Mouse (Mus musculus) stomach, embryonic 15.5 days (tissue): ENCODE measurements at regions not wholly inside any gene's neighbourhood (a gene's known extent, or its start where the extent isn't known, plus 50 kb on each side); places are given as distances from the start of the nearest gene placed in this dataset.

Experiments used
- ATAC-seq: fragments of 200-750 bp; cut with Nextera tagmentation; 2 replicates; pipeline ENCODE4 v1.8.0; 2017; ENCODE audit warnings: low read depth, moderate number of reproducible peaks, moderate TSS enrichment; ENCODE audit not compliant: insufficient read depth, low FRiP score
- H3K27ac ChIP-seq: fragments of 300-500 bp; sonication (generic); 2 replicates; pipeline ENCODE4 v1.5.1; 2015; ENCODE audit warnings: mild to moderate bottlenecking, inconsistent platforms
- H3K27me3 ChIP-seq: fragments of 300-500 bp; sonication (generic); replicated peaks from 2 replicates; pipeline ENCODE4 v1.6.1; 2015; ENCODE audit warnings: inconsistent platforms
- H3K36me3 ChIP-seq: fragments of 300-500 bp; sonication (generic); 2 replicates; pipeline ENCODE4 v1.6.1; 2015; ENCODE audit warnings: inconsistent platforms
- H3K4me1 ChIP-seq: fragments of 300-500 bp; sonication (generic); 2 replicates; pipeline ENCODE4 v1.6.1; 2015; ENCODE audit warnings: inconsistent platforms
- H3K4me2 ChIP-seq: fragments of 300-500 bp; sonication (generic); 2 replicates; pipeline ENCODE4 v1.6.1; 2015; ENCODE audit warnings: mild to moderate bottlenecking, inconsistent platforms
- H3K4me3 ChIP-seq: fragments of 300-500 bp; sonication (generic); replicated peaks from 2 replicates; pipeline ENCODE4 v1.5.1; 2015; ENCODE audit warnings: inconsistent platforms
- H3K9ac ChIP-seq: fragments of 300-500 bp; sonication (generic); 2 replicates; pipeline ENCODE4 v1.6.1; 2015; ENCODE audit warnings: inconsistent platforms
- H3K9me3 ChIP-seq: fragments of 300-500 bp; sonication (generic); 2 replicates; pipeline ENCODE4 v1.6.1; 2016; ENCODE audit warnings: inconsistent platforms
- WGBS: fragments of 180-500 bp; shearing (Covaris S2); methylation state at CpG from one replicate; pipeline ENCODE4 v1.1.7; 2015; 5-methylcytosine and 5-hydroxymethylcytosine counted together

DNA sequence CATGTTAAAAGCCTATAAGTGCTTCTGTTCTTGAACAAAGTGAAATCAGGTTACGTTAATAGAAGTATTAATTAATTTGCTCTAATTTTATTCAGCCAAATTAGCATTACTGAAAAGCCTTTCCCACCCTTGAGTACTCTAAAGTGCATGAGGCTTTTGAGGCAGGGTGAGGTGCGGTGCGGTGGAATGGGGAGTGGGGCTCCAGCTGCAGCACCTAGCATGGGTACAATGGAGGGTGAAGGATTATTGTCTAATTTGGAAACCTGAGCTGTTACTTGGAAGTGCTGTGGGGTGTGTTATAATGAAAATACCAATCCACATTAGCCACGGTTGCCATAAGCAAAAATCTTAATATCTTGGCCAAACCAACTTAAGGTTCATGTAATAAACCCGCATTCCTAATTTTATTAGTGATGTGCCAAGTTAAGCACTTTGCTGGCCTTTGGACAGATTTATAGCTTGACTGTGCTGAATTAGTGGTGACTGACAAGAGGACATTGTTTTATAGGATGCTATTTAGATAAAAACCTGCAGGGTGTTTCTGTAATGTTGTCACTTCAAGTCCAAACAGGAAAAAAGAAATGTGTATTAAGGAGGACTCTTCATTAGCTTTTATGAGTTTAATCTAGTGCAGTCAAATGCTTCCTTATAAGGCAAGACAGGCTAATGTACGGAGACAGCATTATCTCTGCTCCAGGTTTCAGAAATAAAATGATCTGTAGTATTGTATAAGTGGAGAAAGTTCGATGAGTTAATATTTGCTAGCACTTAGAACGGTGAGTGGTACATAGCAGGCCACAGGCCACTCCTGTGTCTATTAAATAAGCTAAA lies 382.2 kb downstream of the Lmo4 start:
- H3K36me3 ChIP-seq: no peaks in the 10 kb centered on the region
- no peak overlapping the region for H3K4me3 ChIP-seq
- H3K9me3 ChIP-seq: no peaks in the 10 kb centered on the region
- no peak for ATAC-seq
- no peak overlapping the region for H3K9ac ChIP-seq
- H3K27me3 ChIP-seq: no peaks in the 10 kb centered on the region
- H3K4me1 ChIP-seq: no peaks in the 10 kb centered on the region
- WGBS: 71% methylated on average over 8 of the region's 8 CpGs
- H3K27ac ChIP-seq: no peak overlapping the region
- H3K4me2 ChIP-seq: no peak overlapping the region

DNA sequence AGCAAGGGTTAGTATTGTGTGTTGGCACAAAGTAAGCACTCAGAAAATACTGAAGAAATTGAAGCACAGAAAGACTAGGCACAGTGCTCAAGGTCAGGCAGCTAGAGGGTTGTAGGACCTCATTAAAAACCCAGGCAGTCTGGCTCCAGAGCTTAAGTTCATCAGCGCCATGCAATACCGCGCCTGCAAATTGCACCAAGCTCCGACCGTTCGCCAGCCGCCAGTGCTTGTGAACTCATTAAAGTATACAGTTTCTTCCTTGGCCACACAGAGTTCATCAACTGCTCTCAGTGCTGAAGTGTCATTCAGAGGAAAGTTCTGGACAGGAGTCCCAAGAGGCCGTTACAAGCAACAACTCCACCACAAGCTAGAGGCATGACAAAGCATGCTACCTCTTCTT lies 397.5 kb downstream of the Lmo4 start:
- ATAC-seq: no peak
- WGBS: 82% methylated on average over 8 of the region's 8 CpGs

DNA sequence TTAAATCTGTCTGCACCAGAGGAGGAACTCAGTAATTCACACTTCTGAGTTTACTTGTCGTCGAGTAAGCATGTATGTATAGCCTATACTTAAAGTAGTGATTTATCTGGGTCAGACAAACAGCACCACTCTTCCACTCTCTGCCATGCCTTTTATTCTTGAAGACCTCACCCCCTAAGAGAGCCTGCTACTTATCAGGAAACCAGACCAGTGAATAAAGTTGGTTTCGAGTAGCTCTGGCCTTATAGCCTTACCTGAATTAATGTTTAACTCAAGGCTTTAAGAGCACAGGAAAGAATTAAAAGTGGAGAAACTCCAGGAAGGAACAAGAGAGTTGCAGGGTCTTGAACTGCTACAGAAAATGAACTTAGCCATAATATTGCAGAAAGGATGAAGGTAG lies 398.1 kb downstream of the Lmo4 start:
- Histone ChIP-seq H3K4me2 (no peak overlapping the region), H3K4me1 (no peaks in the 10 kb centered on the region), H3K9me3 (no peaks in the 10 kb centered on the region), H3K27me3 (no peaks in the 10 kb centered on the region), H3K4me3 (no peak overlapping the region), H3K27ac (peak overlapping the region; percentile 35; the same call in 1 of the 2 replicates), H3K9ac (no peak overlapping the region), H3K36me3 (no peaks in the 10 kb centered on the region)
- WGBS: 57% methylated on average over 3 of the region's 3 CpGs
- ATAC-seq: peak; percentile 70

More for the DNA sequence above, 397.5 kb downstream of the Lmo4 start:
- Histone ChIP-seq H3K9ac (no peak overlapping the region), H3K4me2 (no peak overlapping the region), H3K36me3 (no peaks in the 10 kb centered on the region), H3K27ac (no peak overlapping the region), H3K27me3 (no peaks in the 10 kb centered on the region), H3K4me1 (no peaks in the 10 kb centered on the region), H3K9me3 (no peaks in the 10 kb centered on the region), H3K4me3 (no peak overlapping the region)

DNA sequence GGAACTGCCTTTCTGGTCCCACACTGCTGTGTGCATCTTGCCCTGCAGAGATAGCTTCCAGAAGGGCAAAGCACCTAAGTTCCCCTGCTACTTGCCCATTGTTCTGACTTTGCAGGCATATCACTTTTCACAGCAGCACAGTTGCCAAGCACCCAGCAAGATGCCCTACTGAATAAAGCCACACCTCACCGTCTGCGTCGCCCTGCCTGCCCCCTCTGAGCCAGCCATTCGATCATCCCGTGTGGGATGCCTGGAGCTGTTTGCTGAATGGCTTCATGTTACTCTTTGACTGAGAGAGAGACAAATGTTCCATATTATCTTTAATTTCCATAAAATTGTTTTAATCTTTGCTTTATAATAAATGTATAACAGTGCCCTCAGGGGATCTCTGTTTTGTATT lies 407.2 kb downstream of the Lmo4 start:
- WGBS: 45% methylated on average over 5 of the region's 5 CpGs
- ATAC-seq: no peak
- no peaks in the 10 kb centered on the region for H3K9me3 ChIP-seq
- no peak overlapping the region for H3K4me3 ChIP-seq
- no peaks in the 10 kb centered on the region for H3K27me3 ChIP-seq
- no peak overlapping the region for H3K27ac ChIP-seq
- no peak overlapping the region for H3K9ac ChIP-seq
- no peaks in the 10 kb centered on the region for H3K36me3 ChIP-seq
- no peak overlapping the region for H3K4me2 ChIP-seq
- no peaks in the 10 kb centered on the region for H3K4me1 ChIP-seq

DNA sequence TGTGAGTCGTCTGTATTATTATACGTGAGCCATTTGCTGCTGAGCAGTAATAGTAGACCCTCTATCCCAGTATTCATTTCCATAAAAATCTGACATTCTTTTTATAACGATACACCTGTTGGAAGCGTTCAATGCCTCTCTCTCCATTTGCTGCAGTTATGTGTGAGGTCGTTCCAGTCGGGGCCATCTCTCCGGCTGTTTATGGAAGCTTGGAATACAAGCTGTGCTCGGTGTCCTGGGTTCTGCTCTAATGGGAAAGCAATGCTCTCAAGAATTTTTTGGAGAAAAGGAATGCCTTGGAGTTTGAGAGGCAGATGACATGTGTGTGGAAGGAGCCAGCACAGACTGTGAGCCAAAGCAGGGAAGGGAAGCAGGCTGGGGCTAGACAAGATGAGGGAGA lies 414.1 kb downstream of the Lmo4 start:
- no peaks in the 10 kb centered on the region for H3K27me3 ChIP-seq
- ATAC-seq: no peak
- H3K36me3 ChIP-seq: no peaks in the 10 kb centered on the region
- no peaks in the 10 kb centered on the region for H3K9me3 ChIP-seq
- H3K4me1 ChIP-seq: no peaks in the 10 kb centered on the region
- H3K4me3 ChIP-seq: no peak overlapping the region
- H3K27ac ChIP-seq: no peak overlapping the region
- no peak overlapping the region for H3K4me2 ChIP-seq
- WGBS: 60% methylated on average over 8 of the region's 8 CpGs
- no peak overlapping the region for H3K9ac ChIP-seq

DNA sequence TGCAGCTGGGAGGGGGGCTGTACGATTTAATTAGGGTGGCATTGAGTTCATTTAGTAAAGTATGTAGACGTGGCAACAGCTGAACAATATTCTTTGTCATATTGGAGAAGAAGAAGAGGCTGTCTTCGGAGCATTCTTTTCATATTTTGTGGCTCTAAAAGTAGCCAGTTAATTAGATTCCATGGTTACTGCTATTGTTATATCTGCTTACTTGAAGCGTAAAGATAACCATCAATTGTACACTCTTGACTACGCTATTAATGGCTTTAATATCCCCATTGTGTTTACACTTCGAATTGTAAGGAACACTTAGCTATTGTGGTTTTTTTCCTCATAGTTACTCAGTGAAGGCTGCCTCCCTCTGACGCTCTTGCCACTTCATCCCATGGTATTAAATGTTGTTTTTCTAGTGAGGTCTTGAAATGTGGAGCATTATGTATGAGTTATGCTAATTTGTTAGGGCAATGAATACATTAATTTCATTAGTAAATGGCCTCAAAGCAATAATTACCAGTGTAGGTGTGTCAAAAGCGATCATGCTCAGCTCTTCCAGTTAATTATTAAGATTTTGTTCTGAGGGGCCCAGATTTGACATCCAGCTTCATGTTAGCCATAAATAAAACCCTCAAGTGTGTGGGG lies 415.0 kb downstream of the Lmo4 start:
- Histone ChIP-seq H3K36me3 (no peaks in the 10 kb centered on the region), H3K4me3 (no peak overlapping the region), H3K27ac (no peak overlapping the region), H3K4me2 (no peak overlapping the region), H3K9ac (no peak overlapping the region), H3K27me3 (no peaks in the 10 kb centered on the region), H3K9me3 (no peaks in the 10 kb centered on the region), H3K4me1 (no peaks in the 10 kb centered on the region)
- no peak for ATAC-seq
- 55% methylated on average over 8 of the region's 8 CpGs for WGBS

DNA sequence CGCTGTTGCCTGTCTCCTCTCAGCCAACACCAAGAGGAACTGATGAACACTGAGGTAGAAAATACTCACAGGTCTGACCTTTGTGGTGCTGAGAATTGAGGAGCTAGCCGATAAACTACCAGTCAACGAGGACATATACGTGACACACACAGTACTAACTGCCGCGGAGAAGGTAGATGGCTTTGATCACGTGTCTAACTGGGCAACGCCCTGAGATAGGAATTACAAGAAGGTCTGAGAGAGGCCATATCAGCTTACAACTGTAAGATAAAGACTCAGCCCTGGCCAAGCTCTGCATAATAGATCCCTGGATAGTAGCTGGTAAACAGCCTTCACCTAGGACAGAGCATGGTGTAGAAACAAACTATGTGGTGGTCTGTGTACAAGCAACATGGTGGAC lies 418.1 kb downstream of the Lmo4 start:
- H3K27ac ChIP-seq: no peak overlapping the region
- H3K9me3 ChIP-seq: no peaks in the 10 kb centered on the region
- H3K4me2 ChIP-seq: no peak overlapping the region
- ATAC-seq: no peak
- no peak overlapping the region for H3K9ac ChIP-seq
- no peaks in the 10 kb centered on the region for H3K4me1 ChIP-seq
- no peaks in the 10 kb centered on the region for H3K36me3 ChIP-seq
- no peak overlapping the region for H3K4me3 ChIP-seq
- no peaks in the 10 kb centered on the region for H3K27me3 ChIP-seq
- 84% methylated on average over 8 of the region's 8 CpGs for WGBS

DNA sequence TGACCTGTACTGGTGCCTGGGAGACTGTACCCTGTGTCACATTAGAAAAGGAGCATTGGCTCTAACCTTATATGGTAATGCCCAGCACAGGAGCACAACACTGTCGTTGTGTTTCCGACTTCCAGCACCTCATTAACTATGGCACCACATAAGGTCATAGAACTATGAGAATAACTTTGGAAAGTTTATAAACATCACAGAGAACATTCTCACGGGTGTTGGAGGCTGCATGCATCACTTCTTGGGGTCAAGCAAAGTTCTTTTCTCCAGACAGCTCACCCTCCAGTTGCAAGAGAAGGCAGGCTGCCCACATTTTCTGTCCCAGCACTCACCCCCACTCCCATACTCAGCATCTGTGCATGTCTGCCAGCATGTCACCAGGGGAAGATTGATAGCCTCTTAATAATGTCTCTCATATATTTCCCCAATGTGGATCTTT lies 420.6 kb downstream of the Lmo4 start:
- 36% methylated on average over 3 of the region's 3 CpGs for WGBS
- no peak overlapping the region for H3K27ac ChIP-seq
- ATAC-seq: no peak

DNA sequence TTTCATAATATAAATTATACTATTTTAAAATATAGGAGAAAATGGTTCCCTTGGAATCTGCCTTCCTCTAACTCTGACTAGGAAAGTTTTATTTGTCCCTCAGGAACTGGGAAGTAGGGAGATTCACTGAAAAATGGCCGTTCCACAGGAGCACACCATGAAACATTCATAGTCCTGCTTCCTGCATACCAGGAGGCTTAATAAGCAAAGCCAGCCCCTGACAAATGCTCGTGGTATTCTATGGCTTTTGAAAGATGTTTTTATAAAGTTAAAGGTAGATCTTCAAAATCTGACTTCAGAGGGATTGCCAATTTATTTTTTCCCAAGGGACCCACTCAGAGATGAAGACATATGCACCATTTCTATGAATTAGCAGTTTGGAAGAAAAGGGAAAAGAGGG lies 426.9 kb downstream of the Lmo4 start:
- Histone ChIP-seq H3K4me1 (no peaks in the 10 kb centered on the region), H3K4me3 (no peak overlapping the region), H3K9me3 (no peaks in the 10 kb centered on the region), H3K9ac (no peak overlapping the region), H3K27me3 (no peaks in the 10 kb centered on the region), H3K4me2 (no peak overlapping the region), H3K27ac (no peak overlapping the region), H3K36me3 (no peaks in the 10 kb centered on the region)
- 67% methylated on average over 2 of the region's 2 CpGs for WGBS
- ATAC-seq: no peak

More for the DNA sequence above, 420.6 kb downstream of the Lmo4 start:
- H3K9ac ChIP-seq: no peak overlapping the region
- no peak overlapping the region for H3K4me3 ChIP-seq
- no peaks in the 10 kb centered on the region for H3K4me1 ChIP-seq
- H3K9me3 ChIP-seq: no peaks in the 10 kb centered on the region
- no peaks in the 10 kb centered on the region for H3K36me3 ChIP-seq
- no peak overlapping the region for H3K4me2 ChIP-seq
- no peaks in the 10 kb centered on the region for H3K27me3 ChIP-seq

DNA sequence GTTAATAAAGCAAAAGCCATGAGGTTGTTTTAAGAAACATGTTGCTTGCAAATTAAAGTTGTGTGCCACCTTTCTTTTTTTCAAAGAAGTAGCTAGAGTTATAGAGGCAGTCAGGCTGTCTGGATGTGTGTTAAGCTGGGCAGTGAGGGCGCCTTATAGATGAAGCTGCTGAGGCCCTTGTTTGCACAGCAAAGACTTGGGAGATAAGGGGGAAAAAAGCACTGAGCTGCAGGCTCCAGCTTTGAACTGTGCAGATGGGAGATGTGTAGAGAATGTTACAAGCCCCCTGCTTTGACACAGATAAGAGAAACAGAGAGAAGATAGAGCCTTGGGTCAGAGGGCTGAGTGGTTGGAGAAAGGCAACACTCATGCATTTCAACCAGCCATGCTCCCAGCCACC lies 445.7 kb downstream of the Lmo4 start:
- no peaks in the 10 kb centered on the region for H3K27me3 ChIP-seq
- H3K4me2 ChIP-seq: no peak overlapping the region
- no peak overlapping the region for H3K9ac ChIP-seq
- WGBS: 67% methylated on average over 1 of the region's 1 CpGs
- ATAC-seq: no peak
- H3K27ac ChIP-seq: no peak overlapping the region
- no peak overlapping the region for H3K4me3 ChIP-seq
- no peaks in the 10 kb centered on the region for H3K9me3 ChIP-seq
- H3K36me3 ChIP-seq: no peaks in the 10 kb centered on the region
- no peaks in the 10 kb centered on the region for H3K4me1 ChIP-seq

DNA sequence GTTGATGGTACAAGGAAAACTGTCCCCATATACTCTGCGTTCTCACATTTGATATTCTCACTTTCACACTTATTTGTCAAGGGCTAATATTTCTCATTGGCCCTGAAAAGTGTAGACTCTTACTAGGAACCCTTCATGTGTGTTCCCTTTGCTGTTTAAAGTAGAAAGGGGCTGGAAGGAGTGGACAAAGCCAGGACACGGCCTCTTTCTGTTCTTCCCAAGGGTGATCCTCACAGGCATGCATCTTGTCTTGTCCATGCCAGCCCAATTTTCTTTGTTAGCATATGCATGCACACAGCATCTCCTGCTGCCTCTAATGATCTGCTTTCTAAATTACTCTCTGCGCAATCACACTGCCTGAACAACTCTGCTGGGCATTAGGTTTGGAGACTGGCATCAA lies 451.8 kb downstream of the Lmo4 start:
- no peaks in the 10 kb centered on the region for H3K27me3 ChIP-seq
- ATAC-seq: no peak
- no peaks in the 10 kb centered on the region for H3K36me3 ChIP-seq
- H3K4me2 ChIP-seq: no peak overlapping the region
- no peak overlapping the region for H3K9ac ChIP-seq
- no peaks in the 10 kb centered on the region for H3K4me1 ChIP-seq
- no peak overlapping the region for H3K4me3 ChIP-seq
- 89% methylated on average over 3 of the region's 3 CpGs for WGBS
- H3K9me3 ChIP-seq: no peaks in the 10 kb centered on the region
- H3K27ac ChIP-seq: no peak overlapping the region

DNA sequence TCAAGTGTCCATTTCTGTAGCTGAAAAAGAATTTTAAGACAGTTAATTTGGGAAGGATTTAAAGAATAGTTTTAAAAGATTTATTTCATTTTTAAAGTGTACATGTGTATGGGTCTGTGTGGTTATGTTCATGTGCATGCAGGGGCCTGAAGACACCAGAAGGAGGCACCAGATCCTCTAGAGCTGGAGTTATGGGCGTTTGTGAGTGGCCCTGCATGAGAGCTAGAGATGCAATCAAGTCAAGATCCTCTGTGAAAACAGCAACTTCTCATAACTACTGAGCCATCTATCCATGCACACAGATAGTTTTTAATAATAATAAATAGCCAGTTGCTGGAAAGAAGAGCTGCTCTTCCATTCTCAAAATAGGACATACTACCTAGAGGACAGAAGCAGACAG lies 452.4 kb downstream of the Lmo4 start:
- Histone ChIP-seq H3K27ac (no peak overlapping the region), H3K4me3 (no peak overlapping the region), H3K27me3 (no peaks in the 10 kb centered on the region), H3K9ac (no peak overlapping the region), H3K9me3 (no peaks in the 10 kb centered on the region), H3K4me1 (no peaks in the 10 kb centered on the region), H3K4me2 (no peak overlapping the region), H3K36me3 (no peaks in the 10 kb centered on the region)
- 62% methylated on average over 1 of the region's 1 CpGs for WGBS
- ATAC-seq: no peak
